Mouse (Mus musculus) hindbrain, embryonic 16.5 days (tissue): ENCODE data around the gene Gab3. TPM values are rescaled to one million over a fixed set of nuclear protein-coding genes. Genes with fewer than 3 reads are reported as not detected.

Source experiments
- ATAC-seq: fragments of 200-750 bp; cut with Nextera tagmentation; 2 replicates; pipeline ENCODE4 v1.8.0; 2017; ENCODE audit warnings: moderate TSS enrichment, moderate library complexity
- H3K27ac ChIP-seq: fragments of 300-500 bp; sonication (generic); 2 replicates; pipeline ENCODE4 v1.5.1; 2014; ENCODE audit warnings: low read depth, mild to moderate bottlenecking, control low read depth, low read length, moderate library complexity
- H3K27me3 ChIP-seq: fragments of 300-500 bp; sonication (generic); replicated peaks from 2 replicates; pipeline ENCODE4 v1.6.1; 2014; ENCODE audit warnings: low read length; ENCODE audit not compliant: control insufficient read depth, insufficient read depth
- H3K36me3 ChIP-seq: fragments of 300-500 bp; sonication (generic); 2 replicates; pipeline ENCODE4 v1.6.1; 2014; ENCODE audit warnings: mild to moderate bottlenecking, low read length, moderate library complexity, mixed read lengths; ENCODE audit not compliant: control insufficient read depth, insufficient read depth
- H3K4me1 ChIP-seq: fragments of 300-500 bp; sonication (generic); 2 replicates; pipeline ENCODE4 v1.6.1; 2014; ENCODE audit warnings: low read depth, low read length; ENCODE audit not compliant: control insufficient read depth, insufficient read depth
- H3K4me2 ChIP-seq: fragments of 300-500 bp; sonication (generic); 2 replicates; pipeline ENCODE4 v1.6.1; 2014; ENCODE audit warnings: mild to moderate bottlenecking, low read length, control low read depth, moderate library complexity
- H3K4me3 ChIP-seq: fragments of 300-500 bp; sonication (generic); 2 replicates; pipeline ENCODE4 v1.5.1; 2014; ENCODE audit warnings: mild to moderate bottlenecking, low read length, control low read depth, moderate library complexity
- H3K9ac ChIP-seq: fragments of 300-500 bp; sonication (generic); 2 replicates; pipeline ENCODE4 v1.6.1; 2014; ENCODE audit warnings: low read depth, mild to moderate bottlenecking, control low read depth, low read length, moderate library complexity
- H3K9me3 ChIP-seq: fragments of 300-500 bp; sonication (generic); 2 replicates; pipeline ENCODE4 v1.6.1; 2014; ENCODE audit warnings: mild to moderate bottlenecking, low read length, moderate library complexity; ENCODE audit not compliant: control insufficient read depth
- WGBS: fragments of 180-500 bp; shearing (Covaris S2); extraction: QIAGEN DNeasy Blood & Tissue Kit; methylation state at CpG from one replicate; pipeline ENCODE4 v1.1.7; 2014; 5-methylcytosine and 5-hydroxymethylcytosine counted together
- polyA plus RNA-seq: library from polyadenylated mRNA; unstranded; fragments of >200 nt; fragmentation: Nextera tagmentation; extraction: Ambion mirVana; gene quantifications from 2 replicates; pipeline ENCODE4 v1.2.1, GENCODE M21; 2015

Gene Gab3
- polyA plus RNA-seq, 1 experiment from 2014 or later, result 3.1 TPM

DNA sequence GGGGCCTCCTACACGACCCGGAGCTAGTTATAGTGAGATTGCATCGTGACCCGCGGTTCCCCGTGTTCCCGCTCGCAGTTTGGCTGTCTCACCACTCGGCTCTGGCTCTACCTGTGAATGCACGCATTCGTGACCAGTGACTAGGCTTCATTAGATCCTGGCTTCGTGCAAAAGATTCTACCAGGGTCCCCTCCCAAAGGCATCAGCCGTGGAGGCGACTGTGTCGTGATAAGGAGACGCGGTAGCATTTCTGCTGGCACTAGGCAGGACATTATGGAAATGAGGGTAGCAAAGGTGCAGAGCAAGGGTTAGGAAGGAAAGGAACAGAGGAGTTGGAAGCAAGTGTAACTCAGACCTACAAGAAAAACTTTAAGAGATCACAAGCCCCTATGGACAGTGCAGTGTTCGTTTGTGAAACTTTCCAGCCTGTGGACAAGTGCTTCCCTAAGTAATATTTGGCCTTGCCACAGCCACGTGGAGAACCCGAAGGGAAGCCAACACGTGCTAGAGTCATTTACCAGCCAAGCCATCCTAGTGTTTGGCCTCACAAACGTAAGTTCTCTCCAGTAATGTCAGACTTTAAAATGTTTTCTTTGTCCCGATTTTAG is 11.0 kb upstream of the Gab3 start:
- H3K9ac ChIP-seq, result peak overlapping the region; percentile 61
- ATAC-seq, result no peak; the same call in 1 of the 2 replicates
- H3K36me3 ChIP-seq, result no peaks in the 10 kb centered on the region
- H3K9me3 ChIP-seq, result no peaks in the 10 kb centered on the region
- peak overlapping the region; percentile 55 for H3K4me2 ChIP-seq
- 25% methylated on average over 20 of the region's 23 CpGs for WGBS
- peak overlapping the region; percentile 58 for H3K4me3 ChIP-seq
- no peaks in the 10 kb centered on the region for H3K27me3 ChIP-seq
- peaks cover 4% of the 10 kb centered on the region; the same call in 1 of the 2 replicates for H3K4me1 ChIP-seq
- H3K27ac ChIP-seq, result peak overlapping the region; percentile 67

DNA sequence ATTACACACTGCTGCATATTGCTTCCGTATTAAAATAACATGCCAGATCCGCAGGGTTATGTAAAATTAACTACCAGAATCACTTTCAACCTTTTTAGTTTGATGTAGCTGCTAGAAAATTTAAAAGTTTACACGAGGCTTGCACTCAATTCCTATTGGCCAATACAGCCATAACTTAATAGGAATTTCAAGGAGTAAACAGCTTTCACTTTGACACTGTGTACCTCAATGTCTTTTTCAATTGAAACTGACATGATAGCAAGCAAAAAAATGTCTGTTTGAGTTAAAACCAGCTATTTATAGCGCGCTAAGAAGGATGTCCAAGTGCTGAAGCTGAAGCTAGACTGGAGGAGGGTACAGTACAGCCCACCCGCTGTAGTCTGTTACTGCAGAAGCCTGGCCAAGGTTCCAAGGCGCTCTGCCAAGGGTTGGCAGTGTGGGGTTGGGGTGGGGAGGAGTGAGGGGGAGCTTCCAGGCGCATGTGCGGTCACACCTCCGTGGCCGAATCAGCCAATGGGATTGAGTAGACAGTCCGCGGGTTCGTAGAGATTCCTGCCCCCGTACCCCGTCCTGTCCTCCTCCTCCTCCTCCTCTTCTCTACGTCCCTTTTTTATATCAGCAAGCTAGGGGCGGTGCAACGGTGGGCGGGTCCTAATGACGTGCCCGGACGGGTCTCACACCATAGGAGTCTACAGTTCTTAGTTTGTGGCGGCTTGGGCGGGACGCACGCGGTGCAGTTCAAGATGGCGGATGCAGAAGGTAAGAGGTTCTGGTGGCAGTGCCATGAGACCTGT is 10.3 kb upstream of the Gab3 start, which contains the start of gene Dkc1:
Dkc1 (plus strand) TSS at position 486 of the 794 bp plus-strand sequence.
- Histone ChIP-seq H3K36me3 (no peaks in the 10 kb centered on the region), H3K27me3 (no peaks in the 10 kb centered on the region), H3K4me3 (peak within 1 kb of the TSS; percentile 58), H3K4me2 (peak within 1 kb of the TSS; percentile 55), H3K4me1 (peaks cover 4% of the 10 kb centered on the region; the same call in 1 of the 2 replicates), H3K9me3 (no peaks in the 10 kb centered on the region), H3K27ac (peak within 1 kb of the TSS; percentile 67), H3K9ac (peak within 1 kb of the TSS; percentile 61)
- peak; percentile 100 for ATAC-seq
- 17% methylated on average over 29 of the region's 29 CpGs for WGBS

DNA sequence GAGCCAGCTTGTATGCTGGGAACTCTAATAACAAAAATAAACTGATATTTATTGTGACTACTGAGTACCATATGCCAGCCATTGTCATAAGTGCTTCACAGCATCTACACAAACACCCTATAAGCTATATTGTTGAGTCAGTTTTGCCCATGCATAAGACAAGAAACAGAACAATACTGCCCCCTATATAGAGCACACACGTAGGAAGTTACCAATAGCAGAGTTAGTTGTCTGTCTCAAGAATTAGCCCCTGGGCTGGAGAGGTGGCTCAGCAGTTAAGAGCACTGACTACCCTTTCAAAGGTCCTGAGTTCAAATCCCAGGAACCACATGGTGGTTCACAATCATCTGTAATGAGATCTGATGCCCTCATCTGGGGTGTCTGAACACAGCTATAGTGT is 396 bp upstream of the Gab3 start:
- 4% methylated on average over 1 of the region's 1 CpGs for WGBS
- no peak overlapping the region for H3K27ac ChIP-seq
- H3K9me3 ChIP-seq, result no peaks in the 10 kb centered on the region
- H3K4me1 ChIP-seq, result no peaks in the 10 kb centered on the region
- no peak overlapping the region for H3K9ac ChIP-seq
- H3K4me2 ChIP-seq, result no peak overlapping the region; the same call in 1 of the 2 replicates
- peak; percentile 49 for ATAC-seq
- H3K36me3 ChIP-seq, result no peaks in the 10 kb centered on the region
- no peak overlapping the region for H3K4me3 ChIP-seq
- H3K27me3 ChIP-seq, result no peaks in the 10 kb centered on the region

DNA sequence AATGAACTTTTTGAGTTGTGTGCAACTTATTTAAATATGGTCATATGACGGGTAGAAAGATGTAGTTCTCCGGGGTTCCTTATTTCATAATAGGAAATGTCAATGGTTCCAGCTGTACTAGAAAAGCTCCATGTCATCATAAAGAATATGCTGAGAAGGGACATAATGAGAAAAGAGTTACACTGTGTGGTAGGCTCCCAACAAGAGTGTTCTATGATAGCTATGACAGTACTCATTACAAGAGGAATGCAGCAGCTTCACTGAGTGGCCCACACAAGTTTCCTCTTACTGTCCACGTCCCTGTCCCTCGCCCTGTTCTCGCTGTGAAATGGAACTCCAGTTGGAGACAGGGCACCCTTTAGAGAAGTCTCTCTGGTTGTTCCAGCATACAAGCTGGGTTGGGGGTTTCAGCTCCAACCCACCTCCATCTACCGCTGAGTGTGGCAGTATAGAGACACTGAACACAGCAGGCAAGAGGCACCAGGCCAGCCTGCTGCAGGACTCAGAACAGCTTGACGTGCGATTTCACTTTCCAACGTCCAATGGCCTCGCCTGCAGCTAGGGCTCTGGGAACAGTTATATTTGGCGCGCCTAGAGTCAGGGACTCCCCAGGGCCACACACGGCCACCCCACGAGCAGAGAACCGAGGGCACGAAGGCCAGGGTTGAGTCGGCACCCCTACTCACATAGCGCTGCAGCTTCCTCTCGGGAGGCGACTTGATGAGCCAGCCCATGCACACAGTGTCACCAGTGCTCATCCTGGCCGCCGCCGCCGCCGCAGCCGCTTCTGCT is 1.1 kb downstream of the Gab3 start:
- peak overlapping the region; percentile 44 for H3K27ac ChIP-seq
- H3K9ac ChIP-seq, result peak overlapping the region; percentile 67
- H3K4me3 ChIP-seq, result peak overlapping the region; percentile 54
- no peaks in the 10 kb centered on the region for H3K4me1 ChIP-seq
- peak; percentile 93 for ATAC-seq
- 21% methylated on average over 26 of the region's 26 CpGs for WGBS
- H3K27me3 ChIP-seq, result no peaks in the 10 kb centered on the region
- no peaks in the 10 kb centered on the region for H3K36me3 ChIP-seq
- H3K9me3 ChIP-seq, result no peaks in the 10 kb centered on the region
- peak overlapping the region; percentile 59 for H3K4me2 ChIP-seq

GRCm38 (mm10) chrX:75082351-75082750 is 2.9 kb downstream of the Gab3 start:
- ATAC-seq, result no peak
- WGBS, result 50% methylated on average over 2 of the region's 2 CpGs
- H3K9ac ChIP-seq, result no peak overlapping the region
- H3K4me1 ChIP-seq, result no peaks in the 10 kb centered on the region
- H3K27ac ChIP-seq, result no peak overlapping the region
- H3K4me2 ChIP-seq, result no peak overlapping the region
- no peaks in the 10 kb centered on the region for H3K9me3 ChIP-seq
- no peak overlapping the region for H3K4me3 ChIP-seq
- no peaks in the 10 kb centered on the region for H3K27me3 ChIP-seq
- H3K36me3 ChIP-seq, result no peaks in the 10 kb centered on the region

- 94% methylated on average over 2 of the region's 2 CpGs for WGBS
Measured at GRCm38 (mm10) chrX:75056120-75056775, 29.0 kb downstream of the Gab3 start.

GRCm38 (mm10) chrX:75046921-75047635 is 38.2 kb downstream of the Gab3 start:
- Histone ChIP-seq H3K9ac (no peak overlapping the region), H3K36me3 (no peaks in the 10 kb centered on the region), H3K4me3 (no peak overlapping the region), H3K4me1 (no peaks in the 10 kb centered on the region), H3K9me3 (no peaks in the 10 kb centered on the region), H3K4me2 (no peak overlapping the region), H3K27ac (no peak overlapping the region), H3K27me3 (no peaks in the 10 kb centered on the region)
- WGBS, result 52% methylated on average over 3 of the region's 3 CpGs
- no peak for ATAC-seq

More at GRCm38 (mm10) chrX:75056120-75056775, 29.0 kb downstream of the Gab3 start:
- Histone ChIP-seq H3K27me3 (no peaks in the 10 kb centered on the region), H3K4me3 (no peak overlapping the region), H3K27ac (no peak overlapping the region), H3K36me3 (no peaks in the 10 kb centered on the region), H3K4me1 (no peaks in the 10 kb centered on the region), H3K9me3 (no peaks in the 10 kb centered on the region), H3K9ac (no peak overlapping the region), H3K4me2 (no peak overlapping the region)
- no peak for ATAC-seq

DNA sequence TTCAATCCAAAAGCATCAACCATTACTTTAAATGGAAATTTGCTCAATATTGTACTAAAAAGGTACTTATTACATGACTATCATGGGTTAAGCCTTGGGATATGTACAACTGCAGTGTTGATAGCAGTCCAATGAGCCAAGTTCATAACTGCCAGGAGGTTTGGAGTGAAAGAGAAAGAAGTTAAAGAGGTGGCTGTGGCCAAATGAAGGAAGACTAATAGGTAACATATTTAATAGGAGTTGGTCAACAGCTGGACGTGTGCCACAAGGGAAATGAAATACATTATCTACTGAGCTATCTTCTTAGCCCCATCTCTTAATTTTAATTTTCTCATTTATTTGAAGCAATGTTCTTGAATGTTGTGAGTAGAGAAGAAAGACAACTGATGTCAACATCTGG is 39.3 kb downstream of the Gab3 start:
- no peak for ATAC-seq
- Histone ChIP-seq H3K9me3 (no peaks in the 10 kb centered on the region), H3K36me3 (no peaks in the 10 kb centered on the region), H3K27me3 (no peaks in the 10 kb centered on the region), H3K9ac (no peak overlapping the region), H3K27ac (no peak overlapping the region), H3K4me3 (no peak overlapping the region), H3K4me1 (no peaks in the 10 kb centered on the region), H3K4me2 (no peak overlapping the region)
- 80% methylated on average over 1 of the region's 1 CpGs for WGBS
